Mouse (Mus musculus) liver, adult 2 months (tissue): ENCODE measurements at regions not wholly inside any gene's neighbourhood (a gene's known extent, or its start where the extent isn't known, plus 50 kb on each side); places are given as distances from the start of the nearest gene placed in this dataset.

ENCODE experiments used
- DNase-seq: peaks from one replicate; pipeline ENCODE4 v3.0.0-alpha.2; 2011; ENCODE audit warnings: low read depth, low spot score; ENCODE audit errors: extremely low read depth
- H3K27ac ChIP-seq: fragments of 200-500 bp; replicated peaks from 2 replicates; pipeline ENCODE4 v1.5.1; 2012; ENCODE audit warnings: low read depth, mild to moderate bottlenecking, control low read depth, inconsistent platforms, low read length; ENCODE audit not compliant: insufficient read depth
- H3K27me3 ChIP-seq: fragments of 200-500 bp; 2 replicates; pipeline ENCODE4 v1.6.1; 2012; ENCODE audit warnings: mild to moderate bottlenecking, moderate library complexity, low read length, inconsistent platforms; ENCODE audit not compliant: control insufficient read depth, insufficient read depth
- H3K36me3 ChIP-seq: fragments of 200-500 bp; 2 replicates; pipeline ENCODE4 v1.6.1; 2012; ENCODE audit warnings: low read length, inconsistent platforms; ENCODE audit not compliant: control insufficient read depth, insufficient read depth
- H3K4me1 ChIP-seq: fragments of 200-500 bp; 2 replicates; pipeline ENCODE4 v1.6.1; 2011; ENCODE audit warnings: low read length; ENCODE audit not compliant: control insufficient read depth, insufficient read depth
- H3K4me3 ChIP-seq: fragments of 200-500 bp; 2 replicates; pipeline ENCODE4 v1.5.1; 2011; ENCODE audit warnings: low read depth, mild to moderate bottlenecking, control low read depth, low read length, moderate library complexity; ENCODE audit not compliant: insufficient read depth
- H3K79me2 ChIP-seq: fragments of 200-500 bp; 2 replicates; pipeline ENCODE4 v1.6.1; 2012; ENCODE audit warnings: inconsistent platforms, mild to moderate bottlenecking, low read length, moderate library complexity; ENCODE audit not compliant: control insufficient read depth, insufficient read depth
- H3K9ac ChIP-seq: fragments of 200-500 bp; 2 replicates; pipeline ENCODE4 v1.6.1; 2012; ENCODE audit warnings: low read depth, mild to moderate bottlenecking, control low read depth, inconsistent platforms, low read length
- CTCF ChIP-seq: fragments of 200-500 bp; IDR thresholded peaks from 2 replicates; pipeline ENCODE4 v1.5.1; 2011; ENCODE audit warnings: low read depth, low read length, control low read depth
- POLR2A ChIP-seq: fragments of 200-500 bp; IDR thresholded peaks from 2 replicates; pipeline ENCODE4 v1.6.1; 2011; ENCODE audit warnings: low read length, control low read depth; ENCODE audit not compliant: insufficient read depth; ENCODE audit errors: extremely low read depth
- WGBS: fragments of 180-500 bp; shearing (Covaris S2); methylation state at CpG from one replicate; pipeline ENCODE4 v1.1.7; 2018; 5-methylcytosine and 5-hydroxymethylcytosine counted together

- 64% methylated on average over 3 of the region's 3 CpGs for WGBS
- Histone ChIP-seq H3K27ac (no peak overlapping the region), H3K9ac (no peak overlapping the region), H3K4me1 (peaks cover 7% of the 10 kb centered on the region; the same call in 1 of the 2 replicates), H3K4me3 (no peak overlapping the region), H3K79me2 (no peaks in the 10 kb centered on the region), H3K27me3 (no peaks in the 10 kb centered on the region), H3K36me3 (no peaks in the 10 kb centered on the region)
- TF ChIP-seq CTCF (no peak), POLR2A (no peak)
- DNase-seq = peak; percentile 42
Measured at GRCm38 (mm10) chr1:77209395-77209794, 305.5 kb downstream of the Epha4 start.

GRCm38 (mm10) chr1:77213462-77214098, 301.3 kb downstream of the Epha4 start:
- no peaks in the 10 kb centered on the region for H3K36me3 ChIP-seq
- H3K27ac ChIP-seq = no peak overlapping the region
- H3K4me1 ChIP-seq = peaks cover 5% of the 10 kb centered on the region; the same call in 1 of the 2 replicates
- no peak overlapping the region for H3K4me3 ChIP-seq
- TF ChIP-seq CTCF (no peak), POLR2A (no peak)
- H3K9ac ChIP-seq = no peak overlapping the region
- WGBS = 9% methylated on average over 8 of the region's 8 CpGs
- H3K27me3 ChIP-seq = no peaks in the 10 kb centered on the region
- peak; percentile 61 for DNase-seq
- no peaks in the 10 kb centered on the region for H3K79me2 ChIP-seq

DNA sequence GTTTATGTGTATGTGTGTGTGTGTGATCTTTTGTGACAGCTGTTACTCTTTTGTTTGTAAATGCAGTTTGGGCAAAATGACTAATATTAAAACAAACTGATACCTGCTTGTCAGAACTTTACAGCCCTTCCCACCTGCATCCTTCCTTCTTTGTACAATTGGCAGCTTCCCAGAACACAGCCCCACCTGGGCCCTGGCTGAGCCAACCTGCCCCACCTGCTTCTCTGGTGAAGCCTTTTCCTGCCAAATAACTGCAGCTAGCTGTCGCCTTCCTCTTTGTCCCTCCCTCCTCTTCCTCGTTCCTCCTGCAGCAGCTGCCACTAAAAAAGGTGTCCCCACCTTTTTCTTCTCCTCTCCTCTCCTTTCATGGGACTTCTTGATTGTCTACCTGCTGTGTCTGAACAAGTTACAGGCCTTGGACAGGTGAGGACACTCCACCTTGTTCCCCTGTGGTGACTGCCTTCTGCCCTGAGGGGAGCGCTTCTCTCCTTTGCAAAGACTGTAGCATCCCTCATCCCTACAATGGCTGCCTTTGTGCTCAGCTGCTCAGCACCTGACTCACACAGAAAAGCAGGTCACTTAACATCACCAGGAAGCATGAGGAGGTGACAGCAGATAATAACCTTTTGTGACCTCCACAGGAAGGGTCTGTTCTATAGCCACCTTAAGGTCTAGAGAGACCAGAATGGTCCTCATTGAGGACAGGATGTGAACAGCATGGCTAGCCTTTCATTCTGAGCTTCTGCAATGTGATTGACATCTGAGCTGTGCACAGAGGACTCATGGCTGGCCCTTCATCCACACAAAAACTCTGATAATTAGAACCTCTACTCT, 295.2 kb downstream of the Epha4 start:
- no peak overlapping the region for H3K27ac ChIP-seq
- H3K36me3 ChIP-seq = no peaks in the 10 kb centered on the region
- H3K4me3 ChIP-seq = no peak overlapping the region
- H3K9ac ChIP-seq = no peak overlapping the region
- no peaks in the 10 kb centered on the region for H3K4me1 ChIP-seq
- H3K79me2 ChIP-seq = no peaks in the 10 kb centered on the region
- TF ChIP-seq CTCF = no peak
- TF ChIP-seq POLR2A = no peak
- 81% methylated on average over 3 of the region's 3 CpGs for WGBS
- no peak for DNase-seq
- no peaks in the 10 kb centered on the region for H3K27me3 ChIP-seq

DNA sequence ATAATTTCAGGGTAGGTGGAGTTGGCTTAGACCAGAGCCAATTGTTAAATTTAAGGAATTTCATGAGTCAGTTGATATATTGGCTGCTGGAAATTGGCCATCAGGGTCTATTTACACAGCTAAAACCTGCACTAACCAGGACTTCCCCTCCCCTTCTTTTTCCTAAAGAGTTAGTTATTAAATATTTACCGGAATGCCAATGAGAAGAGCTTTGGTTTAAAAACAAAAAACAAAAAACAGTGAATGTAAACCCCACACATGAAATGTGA, 294.6 kb downstream of the Epha4 start:
- H3K36me3 ChIP-seq = no peaks in the 10 kb centered on the region
- DNase-seq = no peak
- H3K79me2 ChIP-seq = no peaks in the 10 kb centered on the region
- H3K4me1 ChIP-seq = no peaks in the 10 kb centered on the region
- no peaks in the 10 kb centered on the region for H3K27me3 ChIP-seq
- WGBS = 57% methylated on average over 1 of the region's 1 CpGs
- H3K4me3 ChIP-seq = no peak overlapping the region
- no peak overlapping the region for H3K27ac ChIP-seq
- H3K9ac ChIP-seq = no peak overlapping the region
- no peak for TF ChIP-seq CTCF
- TF ChIP-seq POLR2A = no peak

- no peak overlapping the region for H3K4me3 ChIP-seq
- H3K4me1 ChIP-seq = no peaks in the 10 kb centered on the region
- H3K27me3 ChIP-seq = no peaks in the 10 kb centered on the region
- TF ChIP-seq POLR2A = no peak
- no peaks in the 10 kb centered on the region for H3K36me3 ChIP-seq
- 93% methylated on average over 6 of the region's 6 CpGs for WGBS
- no peaks in the 10 kb centered on the region for H3K79me2 ChIP-seq
- H3K27ac ChIP-seq = no peak overlapping the region
- no peak overlapping the region for H3K9ac ChIP-seq
- no peak for DNase-seq
Measured at GRCm38 (mm10) chr1:77220783-77221182, 294.1 kb downstream of the Epha4 start.

DNA sequence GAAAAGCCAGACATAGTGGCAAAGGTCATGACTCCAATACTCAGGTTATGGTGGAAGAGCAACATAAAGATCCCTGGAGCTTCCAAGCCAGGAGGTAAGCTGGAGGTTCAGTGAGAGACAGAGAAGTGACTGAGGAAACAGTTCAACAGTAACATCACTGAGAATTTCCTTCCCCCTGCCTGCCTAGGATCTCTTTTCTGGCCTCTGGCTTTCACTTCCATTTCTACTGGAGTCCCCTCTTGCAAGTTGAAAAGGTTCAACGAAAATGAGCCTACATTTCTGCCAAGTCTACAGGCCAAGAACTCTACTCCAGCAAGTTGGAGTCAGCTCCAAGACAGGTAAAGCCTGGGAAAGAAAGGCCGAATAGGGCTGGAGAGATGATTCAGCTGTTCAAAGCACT, 293.0 kb downstream of the Epha4 start:
- Histone ChIP-seq H3K79me2 (no peaks in the 10 kb centered on the region), H3K36me3 (no peaks in the 10 kb centered on the region), H3K27ac (no peak overlapping the region), H3K9ac (no peak overlapping the region), H3K4me1 (no peaks in the 10 kb centered on the region; the same call in 1 of the 2 replicates), H3K27me3 (no peaks in the 10 kb centered on the region), H3K4me3 (no peak overlapping the region)
- no peak for TF ChIP-seq POLR2A
- TF ChIP-seq CTCF = no peak
- no peak for DNase-seq
- WGBS = 88% methylated on average over 2 of the region's 2 CpGs
